Mouse (Mus musculus): ENCODE measurements around the gene Arid1b.

The Arid1b gene

DNA sequence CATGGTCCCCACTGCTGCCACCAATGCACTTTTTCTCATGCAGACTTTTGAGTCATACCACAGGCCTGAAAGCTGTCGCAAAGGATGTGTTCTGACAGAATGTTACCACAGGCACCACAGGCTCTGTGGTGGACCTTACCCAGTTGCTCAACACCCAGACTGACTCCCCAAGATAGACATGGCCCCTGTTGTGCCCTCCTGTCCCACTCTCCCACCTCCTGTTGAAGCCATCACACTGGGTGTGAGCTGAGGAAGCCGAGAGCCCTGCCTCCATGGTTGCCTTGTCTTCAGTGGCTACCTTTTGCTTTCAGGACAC, 261.4 kb downstream of the Arid1b start:
- DNase-seq, result no peak

DNA sequence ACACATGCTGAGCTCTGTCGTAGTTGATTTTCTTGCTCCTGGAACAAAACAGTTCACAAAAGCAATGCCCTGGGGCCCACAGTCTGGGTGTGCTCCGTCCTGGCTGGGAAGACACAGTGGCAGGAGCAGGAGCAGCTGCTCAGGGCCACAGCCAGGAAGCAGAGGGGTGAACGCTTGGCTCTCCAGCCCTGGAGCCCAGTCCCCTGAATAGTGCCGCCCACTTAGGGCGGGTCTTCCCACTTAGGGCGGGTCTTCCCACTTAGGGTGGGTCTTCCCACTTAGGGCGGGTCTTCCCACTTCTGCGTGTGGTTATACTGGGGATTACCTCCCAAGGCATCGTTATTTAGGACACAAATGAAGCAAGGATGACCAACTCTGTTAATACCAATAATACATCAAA, 264.8 kb downstream of the Arid1b start:
- no peak for DNase-seq

DNA sequence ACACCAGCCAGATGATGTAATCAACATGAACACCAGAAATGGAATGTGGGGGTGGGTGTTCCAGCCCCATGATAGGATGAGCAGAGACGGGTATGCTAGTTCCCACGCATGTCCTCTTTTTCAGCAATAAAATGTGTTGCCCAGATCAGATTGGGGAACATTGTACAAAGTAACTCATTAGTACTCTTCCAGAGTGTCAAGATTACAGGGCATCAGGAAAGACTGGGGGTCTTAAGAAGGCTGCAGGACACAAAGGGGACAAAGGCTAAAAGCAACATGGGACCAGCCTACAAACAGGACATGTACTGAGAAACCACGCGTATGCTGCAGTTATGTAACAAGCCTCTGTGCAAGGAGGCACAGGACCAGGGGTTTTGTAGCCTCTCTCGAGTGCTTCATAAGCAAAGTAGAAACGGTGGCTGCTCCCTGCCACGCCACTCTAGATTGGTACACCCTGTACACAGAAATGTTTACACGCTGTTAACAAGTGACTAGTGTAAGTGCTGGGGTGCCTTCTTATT, 267.1 kb downstream of the Arid1b start:
- peak in 1 of 2 experiments; percentile 60 for DNase-seq

DNA sequence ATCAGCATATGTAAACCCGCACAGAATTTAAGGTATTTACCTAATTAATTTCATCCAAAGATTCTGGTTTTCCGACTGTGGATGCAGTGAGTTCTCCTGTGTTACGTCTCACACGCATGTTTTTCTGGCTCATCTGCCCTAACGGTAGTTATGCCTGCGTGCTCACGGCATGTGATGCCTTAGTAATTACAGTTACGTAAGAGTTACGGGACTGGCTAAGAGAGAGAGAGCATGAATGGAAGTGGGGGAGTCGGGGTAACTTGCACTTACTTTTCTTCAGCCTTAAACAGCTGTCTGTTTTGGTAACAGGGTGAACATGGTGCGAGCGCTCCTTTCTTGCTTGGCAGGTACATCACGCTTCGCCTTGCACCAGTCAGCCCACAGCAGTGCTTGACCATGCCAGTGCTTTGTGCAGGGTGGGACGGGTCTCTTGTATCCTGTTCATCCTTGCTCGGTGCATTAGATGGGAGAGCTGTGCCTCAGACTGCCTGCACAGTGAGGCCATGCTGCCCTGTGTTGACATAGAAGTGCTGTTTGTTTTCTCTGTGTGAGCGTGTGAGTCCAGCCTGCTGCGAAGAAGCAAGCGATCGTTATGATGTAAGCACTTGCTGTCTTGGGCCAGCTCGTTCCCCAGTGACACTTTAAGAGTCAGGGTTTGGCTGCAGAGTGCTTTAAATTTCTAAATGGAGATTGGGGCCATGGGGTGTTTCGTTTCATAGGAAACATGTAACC, 267.9 kb downstream of the Arid1b start:
- no peak for DNase-seq

DNA sequence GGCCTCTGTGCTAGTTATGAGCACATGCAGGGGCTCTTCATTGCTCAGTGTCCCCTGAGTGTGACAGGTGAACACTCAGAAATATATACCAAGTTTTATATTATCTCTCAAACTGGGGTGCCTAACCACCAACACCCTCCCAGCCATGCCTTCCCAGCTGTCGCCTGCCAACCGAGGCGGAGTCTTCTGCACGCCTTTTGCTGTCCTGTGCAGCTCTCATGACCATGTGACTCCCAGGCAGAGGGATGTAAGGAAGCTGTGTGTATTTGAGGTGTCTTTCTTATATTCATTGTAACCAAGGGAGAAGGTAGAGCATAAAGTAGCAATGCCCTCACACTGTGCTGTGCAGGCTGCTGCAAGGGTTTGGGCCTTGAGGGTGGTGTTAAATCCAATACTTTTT, 268.7 kb downstream of the Arid1b start:
- DNase-seq, result no peak

DNA sequence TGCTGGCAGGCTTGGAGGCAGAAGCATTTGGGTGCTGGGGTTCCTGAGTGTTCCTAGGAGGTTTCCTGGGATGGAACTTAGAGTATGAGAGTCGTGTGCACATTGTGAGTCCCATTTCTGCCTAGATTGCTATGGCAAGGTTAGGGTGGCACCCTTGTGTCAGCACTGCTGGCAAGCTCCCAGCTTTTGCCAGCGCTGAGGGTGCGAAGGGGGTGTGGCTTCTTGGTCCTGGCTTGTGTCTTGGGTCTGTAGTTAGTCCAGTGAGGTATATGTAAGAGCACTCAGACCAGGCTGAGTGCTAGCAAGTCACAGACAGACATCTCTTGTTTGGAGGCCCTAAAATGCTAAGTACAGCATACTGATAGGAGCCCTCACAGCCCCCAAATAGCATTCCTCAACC, 270.7 kb downstream of the Arid1b start:
- DNase-seq, result no peak

DNA sequence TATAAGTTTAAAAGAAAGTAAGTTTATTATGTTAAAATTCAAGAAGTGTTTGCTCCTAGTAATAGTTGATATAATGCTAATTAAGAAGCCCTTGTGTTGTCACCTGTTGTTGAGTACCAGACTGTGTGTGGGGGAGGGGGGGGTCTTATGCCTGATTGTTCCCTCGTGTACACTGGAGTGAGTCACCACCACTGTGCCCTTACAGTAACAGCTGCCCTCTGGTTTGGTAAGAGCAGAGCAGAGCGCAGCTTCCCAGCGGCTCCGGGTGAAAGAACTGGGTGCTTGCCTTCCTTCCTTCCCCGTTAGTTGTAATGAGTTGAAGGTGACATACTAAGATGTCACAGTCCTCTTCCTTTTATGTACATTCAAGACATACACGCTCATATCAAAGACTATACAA, 271.5 kb downstream of the Arid1b start:
- no peak for DNase-seq

DNA sequence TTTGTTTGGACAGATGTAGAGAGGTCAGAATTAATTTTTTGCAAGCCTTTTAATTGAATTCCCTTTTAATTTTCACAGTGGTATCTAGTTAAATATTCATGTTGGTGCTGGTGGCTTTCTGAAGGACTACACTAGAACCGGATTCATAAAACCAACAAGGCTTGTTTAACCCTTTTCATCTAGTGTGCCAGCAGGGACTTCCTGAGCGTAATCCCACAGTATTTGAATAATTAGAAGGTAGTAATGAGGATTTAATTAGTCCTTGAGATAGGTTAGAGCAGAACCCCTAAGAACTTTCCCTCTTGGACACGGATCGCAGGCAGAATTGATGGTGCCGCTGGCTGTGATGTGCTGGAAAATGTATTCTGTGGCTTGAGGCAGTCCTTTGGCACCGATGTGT, 273.6 kb downstream of the Arid1b start:
- no peak for DNase-seq

DNA sequence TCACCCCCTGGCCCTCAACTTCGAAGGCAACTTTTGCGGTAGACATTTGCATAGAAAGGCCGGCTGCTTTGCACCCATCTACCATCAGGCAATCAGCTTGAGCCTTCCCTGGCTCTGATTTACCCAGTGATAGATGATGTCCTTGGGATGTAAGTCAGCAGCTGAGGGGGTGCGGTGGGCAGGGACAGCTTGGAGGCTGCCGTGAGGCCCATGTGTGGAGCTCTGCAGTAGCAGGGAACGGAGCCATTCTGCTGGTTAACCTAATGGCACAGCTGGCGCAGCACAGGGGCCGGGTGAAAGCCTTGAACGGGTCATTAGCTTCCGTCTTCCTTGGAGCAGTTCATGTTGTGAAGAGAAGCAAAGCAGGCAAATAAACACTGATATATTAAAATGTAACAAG, 275.2 kb downstream of the Arid1b start:
- DNase-seq, result peak in 1 of 2 experiments; percentile 44

DNA sequence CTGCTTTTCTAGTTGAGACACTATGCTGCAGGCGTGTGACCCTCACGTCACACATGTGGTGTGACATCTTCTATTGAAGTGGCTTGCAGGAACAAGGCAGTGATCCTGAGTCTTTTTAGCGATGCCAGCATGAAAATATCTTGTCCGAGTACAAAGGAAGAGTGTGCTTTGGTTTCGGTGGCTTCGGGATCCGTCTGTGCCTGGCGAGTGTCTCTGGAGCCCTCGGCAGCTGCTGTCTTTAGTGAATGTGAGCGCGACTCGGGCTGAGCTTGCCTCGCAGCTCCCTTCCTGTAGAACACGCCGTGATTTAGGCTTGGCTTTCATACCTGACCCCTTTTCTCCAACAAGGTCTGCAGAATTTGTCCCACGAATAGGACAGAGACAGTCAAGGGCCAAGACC, 275.6 kb downstream of the Arid1b start:
- DNase-seq, result no peak

DNA sequence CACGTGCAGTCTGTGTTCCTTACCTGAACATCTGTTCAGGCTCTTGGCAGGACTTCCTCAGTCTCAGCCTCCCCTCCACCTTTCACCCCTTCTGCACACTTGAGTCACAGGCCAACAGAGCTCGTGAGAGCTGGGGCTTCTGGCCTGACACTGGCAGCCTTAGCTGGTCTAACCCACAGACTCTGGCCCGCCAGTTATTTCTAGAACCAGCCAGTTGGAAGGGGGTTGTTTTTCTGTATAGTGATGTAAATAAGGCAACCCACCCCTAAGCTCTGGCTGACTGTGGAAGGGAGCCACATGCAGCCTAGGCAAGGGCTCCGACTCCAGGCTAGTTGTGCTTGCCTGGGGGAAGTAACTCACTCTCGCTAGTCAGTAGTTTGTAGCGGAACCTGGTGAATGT, 276.7 kb downstream of the Arid1b start:
- DNase-seq, result no peak

DNA sequence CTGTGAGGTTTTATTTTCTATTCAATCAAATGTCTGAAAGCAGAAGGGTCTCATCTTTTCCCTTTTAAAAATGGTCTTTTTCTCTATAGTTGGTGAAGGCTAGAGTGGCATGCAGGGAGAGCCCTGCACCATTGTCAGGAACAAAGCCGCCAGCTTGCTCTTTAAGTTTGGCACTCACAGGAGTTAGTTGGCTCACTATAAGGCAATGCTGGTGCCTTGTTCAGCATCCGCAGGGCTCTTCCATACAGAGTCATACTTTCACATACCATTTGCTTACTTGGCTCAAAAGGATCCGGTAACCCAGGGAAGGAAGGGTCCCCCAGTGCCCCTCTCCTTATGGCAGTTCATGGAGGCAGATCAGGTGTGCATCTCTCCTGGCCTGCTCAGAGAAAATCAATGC, 279.0 kb downstream of the Arid1b start:
- DNase-seq, result no peak

DNA sequence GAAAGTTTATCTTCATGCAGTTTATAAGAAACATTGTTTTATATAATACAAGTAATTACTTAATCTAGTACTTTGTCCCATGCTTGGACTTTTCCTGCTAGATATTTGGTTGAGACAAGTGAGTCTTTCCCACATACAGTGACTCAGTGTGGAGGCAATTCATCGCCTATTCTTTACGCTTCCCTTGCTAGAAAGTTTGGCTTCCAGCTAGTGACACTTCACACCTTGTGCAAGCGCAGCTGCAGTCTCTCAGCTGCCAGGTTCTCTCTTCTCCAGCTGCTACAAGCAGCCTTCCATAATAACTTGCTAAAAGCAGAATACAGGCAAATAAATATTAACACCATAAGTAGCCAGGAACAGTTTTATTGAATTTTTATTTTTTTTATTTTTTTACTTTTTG, 279.6 kb downstream of the Arid1b start:
- no peak for DNase-seq

DNA sequence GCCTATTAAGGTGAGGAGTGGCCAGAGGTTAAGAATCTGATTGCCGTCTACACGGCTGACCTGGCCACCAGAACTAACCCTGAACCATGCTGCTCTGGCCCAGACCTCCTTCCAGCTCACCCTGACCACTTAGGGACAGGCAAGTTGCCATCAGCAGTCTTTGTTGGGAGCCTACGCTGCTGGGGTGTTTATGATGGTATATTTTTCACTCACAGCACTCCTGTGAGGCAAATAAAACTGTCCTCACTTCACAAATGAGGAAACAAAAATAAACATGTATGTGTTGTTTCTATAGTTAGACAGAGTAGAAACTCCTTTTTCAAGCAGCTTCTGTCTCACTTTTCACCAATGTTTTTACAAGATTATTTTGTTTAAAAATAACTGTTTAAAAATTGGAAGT, 280.3 kb downstream of the Arid1b start:
- DNase-seq, result no peak

DNA sequence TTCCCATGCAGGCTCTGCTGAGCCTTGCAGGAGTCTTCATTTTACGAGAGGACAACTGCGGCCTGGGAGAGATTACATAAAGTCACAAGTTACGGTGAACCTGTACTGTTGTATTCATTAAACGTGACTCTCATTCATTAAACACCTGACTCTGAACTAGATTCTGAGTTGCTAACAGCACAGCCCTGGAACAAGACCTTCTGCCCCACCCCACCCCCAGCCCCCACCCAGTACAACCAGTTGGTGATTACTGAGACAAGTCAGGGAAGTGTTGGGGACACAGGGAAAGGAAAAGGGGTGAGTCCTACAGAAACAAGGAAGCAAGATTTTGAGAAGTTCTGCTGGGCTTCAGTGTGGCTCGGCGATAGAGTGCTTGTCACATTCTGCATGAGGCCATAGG, 281.6 kb downstream of the Arid1b start:
- no peak for DNase-seq

DNA sequence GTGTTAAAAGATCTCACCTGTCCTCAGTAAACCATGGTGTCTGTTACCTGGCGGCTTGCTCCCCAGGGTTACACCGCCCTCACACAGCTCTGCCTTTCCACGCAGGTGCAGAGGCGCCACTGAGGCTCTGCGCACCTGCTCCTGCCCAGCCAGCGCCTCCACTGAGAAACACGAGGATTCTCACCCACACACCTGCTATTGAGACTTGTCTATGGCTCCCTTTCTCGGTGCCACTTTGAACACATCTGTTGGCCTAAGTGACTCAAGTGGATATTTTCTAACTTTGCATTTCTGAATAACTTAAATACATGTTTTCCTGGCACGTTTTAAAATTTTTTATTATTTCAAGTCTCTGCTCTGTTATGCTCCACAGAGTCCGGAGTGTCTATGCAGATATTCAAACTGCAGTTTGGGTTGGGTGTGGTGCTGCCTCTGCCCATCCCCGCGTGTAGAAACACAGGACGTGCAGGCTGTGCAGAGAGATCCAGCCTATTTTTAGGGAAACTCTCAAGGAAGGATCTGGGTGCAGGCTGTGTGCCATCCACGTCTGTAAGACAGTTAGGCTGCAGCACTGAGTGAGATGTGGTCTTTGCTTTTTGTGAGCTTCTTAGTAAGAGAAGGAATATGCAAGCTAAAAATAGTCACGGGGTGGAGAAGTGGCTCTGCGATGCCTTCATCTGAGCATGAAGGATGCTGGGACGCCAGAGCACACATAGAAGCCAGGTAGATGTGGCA, 283.2 kb downstream of the Arid1b start:
- DNase-seq, result no peak

DNA sequence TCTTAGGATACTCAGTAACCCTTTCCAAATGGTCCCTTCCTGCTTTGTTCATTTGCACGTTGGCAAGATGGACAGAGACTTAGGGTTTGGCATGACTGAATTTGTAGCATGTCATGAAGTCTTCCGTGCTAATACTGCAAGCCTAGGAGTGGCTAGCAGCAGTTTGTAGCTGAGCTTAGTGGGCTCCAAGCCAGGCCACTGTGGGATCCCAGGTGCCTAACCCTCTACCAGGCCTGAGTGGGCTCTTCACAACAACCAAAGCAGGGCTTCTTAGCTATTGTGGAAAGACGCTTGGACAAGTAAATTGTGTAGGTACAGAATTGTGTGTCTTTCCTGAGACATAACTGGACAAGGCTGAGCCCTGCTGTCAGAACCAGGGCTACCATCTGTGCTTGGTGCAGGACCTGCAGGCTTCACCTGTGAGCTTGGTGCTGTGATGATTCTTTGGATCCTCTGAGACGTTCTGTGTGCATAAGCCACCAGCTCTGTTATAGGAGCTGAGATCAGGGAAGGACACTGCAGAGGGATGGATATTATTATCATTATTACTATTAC, 286.4 kb downstream of the Arid1b start:
- no peak for DNase-seq

DNA sequence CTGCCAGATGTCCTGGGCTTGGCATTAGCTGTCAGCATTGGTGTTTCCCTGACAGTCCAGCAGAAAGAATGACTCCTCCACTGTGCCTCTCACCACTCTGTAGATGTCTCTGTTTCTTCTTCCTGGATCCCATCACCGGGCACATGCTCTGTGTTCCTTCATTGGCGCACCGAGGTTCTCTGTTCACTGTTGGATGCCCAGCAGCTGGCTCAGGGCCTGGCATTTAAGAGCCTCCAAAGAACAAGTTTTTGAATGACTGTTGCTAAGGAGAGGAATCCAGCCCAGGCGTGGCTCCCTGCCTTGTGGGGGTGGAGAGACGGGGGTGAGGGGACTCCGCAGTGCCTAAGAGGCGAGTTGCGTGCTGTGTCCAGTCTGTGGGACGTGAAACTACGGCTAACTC, 290.7 kb downstream of the Arid1b start:
- DNase-seq, result no peak

DNA sequence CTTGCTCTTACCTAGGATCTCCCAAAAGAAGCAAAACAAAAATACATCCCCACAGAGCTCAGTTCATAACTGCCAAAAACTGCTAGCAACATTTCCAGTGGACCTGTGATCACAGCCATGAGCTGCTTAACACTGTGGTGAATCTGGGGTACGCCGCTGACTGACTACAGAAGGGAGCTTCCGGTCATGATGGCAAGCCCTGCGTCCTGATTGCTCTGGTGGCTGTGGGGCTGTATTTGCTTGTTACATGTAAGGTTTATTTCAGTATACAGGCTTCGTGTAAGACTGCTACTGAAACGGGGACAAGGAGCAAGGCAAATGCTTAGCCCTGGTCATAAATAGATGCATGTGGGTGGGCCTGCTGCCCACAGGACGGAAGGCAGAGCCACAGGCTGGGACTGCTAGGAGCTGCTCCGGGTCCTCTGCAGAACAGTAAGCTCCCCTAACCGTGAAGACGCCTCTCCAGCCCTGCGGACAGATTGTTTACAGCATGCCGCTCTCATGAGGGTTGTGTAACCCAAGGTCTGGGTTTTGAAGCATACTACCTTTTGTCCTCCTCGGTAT, 291.8 kb downstream of the Arid1b start:
- DNase-seq, result no peak

DNA sequence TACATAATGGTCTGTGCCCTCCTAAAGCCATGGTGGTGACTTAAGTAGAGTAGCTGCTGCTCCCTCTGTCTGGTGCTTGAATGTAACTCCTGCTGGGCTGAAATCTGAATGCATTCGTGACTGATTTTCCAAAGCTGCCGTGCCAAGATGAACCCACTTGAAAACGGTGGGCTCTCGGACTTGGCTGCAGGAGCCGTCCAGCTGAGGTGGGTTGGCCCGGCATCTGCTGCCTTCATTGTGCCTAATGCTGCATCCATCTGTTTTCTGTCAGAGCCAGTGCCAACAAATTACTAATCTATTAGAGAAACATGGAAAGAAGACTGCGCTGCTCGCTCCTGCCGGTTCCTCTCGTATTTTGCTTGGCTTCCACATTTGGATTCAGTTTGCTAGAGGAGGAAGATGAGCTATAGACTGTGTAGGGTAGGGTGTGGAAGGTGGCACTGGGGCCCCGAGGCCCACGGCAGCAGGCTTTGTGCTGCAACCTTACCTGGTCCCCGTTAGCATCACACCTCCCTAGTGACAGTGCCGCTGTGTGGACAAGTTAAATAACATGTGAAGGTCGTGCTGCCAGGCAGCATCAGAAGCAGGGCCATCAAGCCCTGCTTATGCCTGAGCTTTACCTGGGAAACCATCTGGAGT, 292.6 kb downstream of the Arid1b start:
- DNase-seq, result no peak

DNA sequence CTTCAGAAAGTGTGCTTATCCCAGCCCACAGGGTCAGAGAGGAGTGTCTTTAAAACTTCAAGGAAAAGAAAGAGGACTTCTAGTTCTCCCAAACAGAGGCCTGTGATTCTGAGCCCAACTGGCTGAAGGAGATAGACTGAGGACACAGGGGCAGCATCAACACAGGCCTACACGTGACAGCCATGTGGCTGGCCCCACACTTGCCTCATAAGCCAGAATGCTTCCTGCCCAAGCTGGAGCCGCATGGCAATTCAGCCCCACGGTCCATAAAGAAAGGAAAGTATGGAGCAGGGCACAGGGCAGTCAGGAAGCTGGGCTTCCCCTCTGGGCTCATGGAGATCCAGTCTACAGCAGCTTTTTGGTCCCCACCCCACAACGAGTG, 293.1 kb downstream of the Arid1b start:
- DNase-seq, result no peak

DNA sequence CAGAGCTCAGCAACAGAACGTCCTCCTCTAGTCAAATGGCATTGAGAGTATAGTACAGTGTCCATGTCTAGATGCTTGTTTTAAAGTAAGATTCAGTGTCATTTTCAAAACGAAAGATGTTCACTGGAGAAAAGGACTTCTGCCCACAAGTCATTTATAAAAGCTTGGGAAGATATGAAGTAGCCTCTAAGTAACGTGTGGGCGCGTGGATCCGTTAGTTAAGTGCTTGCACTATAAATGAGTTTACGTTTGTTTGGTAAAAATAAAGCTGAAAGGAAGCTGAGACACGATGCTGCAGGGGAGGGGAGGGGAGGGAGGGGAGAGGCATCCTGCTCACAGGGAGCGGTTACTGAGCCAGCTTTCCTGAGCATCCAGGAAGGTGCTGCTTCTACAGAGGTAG, 293.5 kb downstream of the Arid1b start:
- DNase-seq, result no peak
